Comparison of ENCODE assay signal across 8 mouse cellular contexts in the genomic region with DNA sequence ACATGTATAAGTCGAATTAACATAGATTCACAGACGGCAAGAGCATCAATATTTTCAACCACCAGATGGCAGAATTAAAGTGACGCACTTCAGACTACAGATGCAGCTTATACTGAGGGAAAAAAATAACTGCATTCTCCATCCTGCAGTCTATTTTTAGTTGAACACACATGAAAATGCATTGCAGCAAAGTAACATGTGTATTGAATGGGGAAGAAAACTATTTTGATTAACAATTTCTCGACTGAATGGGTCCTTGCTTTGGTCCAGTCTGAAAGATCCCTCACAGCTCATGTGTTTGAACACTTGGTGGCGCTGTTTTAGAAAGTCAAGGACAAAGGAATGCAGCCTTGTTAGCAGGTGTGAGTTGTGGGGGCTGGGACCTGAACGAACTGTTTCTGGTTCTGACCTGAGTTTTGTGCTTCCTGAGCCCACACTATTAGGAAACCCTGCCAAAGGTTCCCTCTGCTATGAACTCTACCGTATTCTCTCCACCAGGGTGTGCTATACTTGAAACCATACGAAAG.
DNase-seq lines count a peak whose midpoint lies in the region; ATAC-seq and TF ChIP-seq lines count a peak whose summit lies in the region.

No protein-coding gene starts in this region.

- in situ Hi-C loops in ES-E14 (cut with MboI; ENCODE audit: low sequenced_read_pairs in 2 of 2, unreplicated experiment in 2 of 2), result loop anchor here in 1 of 2 experiments (25.0 kb wide), 1 partner anchor 349 kb away; no protein-coding TSS in a partner anchor

- WGBS in embryonic facial prominence, embryonic 14.5 days, result 35% methylated on average over 8 of the region's 8 CpGs
- WGBS in hindbrain, embryonic 10.5 days, result 46% methylated on average over 8 of the region's 8 CpGs

- H3K9me3 ChIP-seq in ES-E14 (ENCODE audit: control insufficient read depth, insufficient read depth, low read depth, low read length), result no peaks in the 10 kb centered on the region
- no peaks in the 10 kb centered on the region for H3K9me3 ChIP-seq in embryonic facial prominence, embryonic 14.5 days (ENCODE audit: control insufficient read depth, low read length)
- no peaks in the 10 kb centered on the region for H3K9me3 ChIP-seq in hindbrain, embryonic 10.5 days

- ATAC-seq in embryonic facial prominence, embryonic 14.5 days (ENCODE audit: low read depth), result peak; percentile 82

- no peaks in the 10 kb centered on the region for H3K36me3 ChIP-seq in ES-E14 (ENCODE audit: control insufficient read depth, insufficient read depth, low read length, poor library complexity, severe bottlenecking)
- no peaks in the 10 kb centered on the region for H3K36me3 ChIP-seq in embryonic facial prominence, embryonic 14.5 days (ENCODE audit: control insufficient read depth, insufficient read depth, low read length)
- H3K36me3 ChIP-seq in hindbrain, embryonic 10.5 days, result no peaks in the 10 kb centered on the region

- H3K27me3 ChIP-seq in embryonic facial prominence, embryonic 14.5 days (replicated peaks; ENCODE audit: control insufficient read depth, insufficient read depth, low read length), result no peaks in the 10 kb centered on the region
- H3K27me3 ChIP-seq in hindbrain, embryonic 10.5 days (ENCODE audit: insufficient read depth, poor library complexity, severe bottlenecking), result no peaks in the 10 kb centered on the region

- intact Hi-C loops in gastrocnemius, postnatal 36 days (cut with DNase I), result loop anchor here (5.0 kb wide), 1 partner anchor 359 kb away; no protein-coding TSS in a partner anchor

- H3K9ac ChIP-seq in ES-E14 (ENCODE audit: insufficient read depth, low read depth, low read length, poor library complexity, severe bottlenecking), result no peak overlapping the region
- H3K9ac ChIP-seq in embryonic facial prominence, embryonic 14.5 days (ENCODE audit: low read depth, low read length), result no peak overlapping the region

- peak overlapping the region; percentile 14; the same call in 1 of the 2 replicates for H3K4me2 ChIP-seq in embryonic facial prominence, embryonic 14.5 days (ENCODE audit: low read depth, low read length)

- peak; percentile 87 for DNase-seq in ES-E14 (ENCODE audit: low read depth, low spot score)
- peak; percentile 10 to 37 for DNase-seq in adrenal gland, postnatal 36 days
- DNase-seq in embryonic facial prominence, embryonic 14.5 days (ENCODE audit: low spot score), result peak; percentile 75
- DNase-seq in hindbrain, embryonic 10.5 days (ENCODE audit: low spot score), result peak; percentile 29
- peak; percentile 18 to 20 for DNase-seq in layer of hippocampus, adult 8-10 months (ENCODE audit: low spot score in 2 of 2)
- DNase-seq in lung, postnatal 25 days (ENCODE audit: low spot score), result peak; percentile 60
- DNase-seq in right cerebral cortex, postnatal 14 days, result peak; percentile 20
- DNase-seq in gastrocnemius, postnatal 36 days, result no peak

- peaks cover 4 to 8% of the 10 kb centered on the region in 2 experiments; a peak in 3 of 4 replicates for H3K4me1 ChIP-seq in ES-E14 (ENCODE audit: control insufficient read depth in 2 of 2, insufficient read depth in 2 of 2, low read length in 2 of 2, poor library complexity in 1 of 2)
- no peaks in the 10 kb centered on the region; the same call in 1 of the 2 replicates for H3K4me1 ChIP-seq in embryonic facial prominence, embryonic 14.5 days (ENCODE audit: control insufficient read depth, insufficient read depth, low read length)
- peaks cover 7% of the 10 kb centered on the region for H3K4me1 ChIP-seq in hindbrain, embryonic 10.5 days (replicated peaks)

- peak overlapping the region in 1 of 2 experiments; percentile 3; a peak in 1 of 4 replicates for H3K4me3 ChIP-seq in ES-E14 (ENCODE audit: insufficient read depth in 1 of 2, low read depth in 1 of 2, low read length in 2 of 2, poor library complexity in 1 of 2, severe bottlenecking in 1 of 2)
- H3K4me3 ChIP-seq in embryonic facial prominence, embryonic 14.5 days (ENCODE audit: low read depth, low read length), result no peak overlapping the region
- no peak overlapping the region for H3K4me3 ChIP-seq in hindbrain, embryonic 10.5 days

- no peak overlapping the region; the same call in 1 of the 2 replicates for H3K27ac ChIP-seq in ES-E14 (ENCODE audit: insufficient read depth, low read depth, low read length, poor library complexity, severe bottlenecking)
- H3K27ac ChIP-seq in embryonic facial prominence, embryonic 14.5 days (replicated peaks; ENCODE audit: low read depth, low read length), result no peak overlapping the region
- no peak overlapping the region for H3K27ac ChIP-seq in hindbrain, embryonic 10.5 days

TF ChIP-seq in ES-E14, 5 proteins besides CTCF, POLR2A, EP300 and RAD21:
- no peak for TF ChIP-seq ZNF384 (IDR thresholded peaks at IDR 0.05; ENCODE audit: low read depth, low read length)
- no peak for TF ChIP-seq HCFC1 (IDR thresholded peaks at IDR 0.05; ENCODE audit: borderline replicate concordance, insufficient read depth, low read length)
- no peak for TF ChIP-seq ZC3H11A (IDR thresholded peaks at IDR 0.05; ENCODE audit: borderline replicate concordance, low read depth, low read length)
- no peak; the same call in 1 of the 2 replicates for TF ChIP-seq MAFK (IDR thresholded peaks at IDR 0.05; ENCODE audit: insufficient read depth, low read depth, low read length)
- TF ChIP-seq CHD2 (IDR thresholded peaks at IDR 0.05; ENCODE audit: low read depth, low read length), result no peak

Comparison
In these comparisons a context has a peak if more than half of its experiments do, and no peak if none do; other contexts are left out.
1. DNase-seq: peak in ES-E14 (single experiment), adrenal gland, postnatal 36 days (2 of 2), embryonic facial prominence, embryonic 14.5 days (single experiment), hindbrain, embryonic 10.5 days (single experiment), layer of hippocampus, adult 8-10 months (2 of 2), lung, postnatal 25 days (single experiment) and right cerebral cortex, postnatal 14 days (single experiment); none in gastrocnemius, postnatal 36 days (0 of 2).